Mouse (Mus musculus) T-helper 2 cell (primary cell): ENCODE data around the gene Rab43.

Source experiments
- in situ Hi-C: fragments of 300-600 bp; cut with MboI, MseI; formaldehyde crosslinking; loops from one replicate; pipeline ENCODE4 v1.15.1; 2025; ENCODE audit warnings: high pct_unique_total_duplicates

Gene Rab43

GRCm38 (mm10) chr6:87751574-87751973, 60.4 kb downstream of the Rab43 start:
- in situ Hi-C loops: no loop called here

- in situ Hi-C loops: no loop called here
Observed at GRCm38 (mm10) chr6:87750184-87750910, 61.6 kb downstream of the Rab43 start.

- in situ Hi-C loops: no loop called here
Observed at GRCm38 (mm10) chr6:87748531-87748930, 63.4 kb downstream of the Rab43 start.

DNA sequence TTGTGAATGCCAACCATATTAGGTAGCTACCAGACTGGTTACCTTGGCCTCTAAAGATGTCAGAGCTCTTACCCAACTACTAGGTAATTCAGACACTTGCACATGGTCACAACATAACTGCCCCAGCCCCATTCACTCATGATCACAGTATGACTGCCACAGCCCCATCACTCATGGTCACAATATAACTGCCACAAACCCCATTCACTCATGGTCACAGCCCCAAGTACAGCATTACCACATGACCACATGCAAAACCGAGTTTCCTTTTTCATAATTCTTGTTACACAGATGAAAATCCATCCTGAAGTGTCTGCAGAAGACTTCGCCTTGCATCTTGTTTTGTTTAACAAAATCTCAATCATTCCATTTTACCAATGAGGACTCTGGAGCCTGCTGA, 63.9 kb downstream of the Rab43 start:
- in situ Hi-C loops: no loop called here

GRCm38 (mm10) chr6:87746849-87747248, 65.1 kb downstream of the Rab43 start:
- in situ Hi-C loops: no loop called here

DNA sequence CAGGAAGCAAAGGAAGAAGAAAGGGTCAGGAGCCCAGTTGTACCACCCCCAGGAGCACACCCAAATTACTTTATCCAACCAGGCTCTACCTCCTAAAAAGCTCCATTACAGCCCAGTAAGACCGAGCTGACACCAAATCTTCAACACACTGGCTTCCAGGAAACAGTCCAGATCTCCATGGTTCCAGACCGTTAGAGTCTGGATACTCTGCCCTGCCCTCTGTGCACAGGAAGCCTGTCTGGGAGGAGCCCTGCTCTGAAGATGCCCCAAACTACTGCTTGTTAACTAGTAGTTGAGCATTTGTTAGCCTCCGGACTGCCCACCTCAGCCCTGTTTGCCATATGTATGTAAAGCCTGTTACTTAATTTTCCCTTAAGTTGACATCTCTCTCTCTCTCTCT, 65.9 kb downstream of the Rab43 start:
- in situ Hi-C loops: no loop called here

- in situ Hi-C loops: no loop called here
Observed at GRCm38 (mm10) chr6:87745301-87745700, 66.7 kb downstream of the Rab43 start.

- in situ Hi-C loops: no loop called here
Observed at GRCm38 (mm10) chr6:87744632-87745031, 67.3 kb downstream of the Rab43 start.

GRCm38 (mm10) chr6:87743281-87743680, 68.7 kb downstream of the Rab43 start:
- in situ Hi-C loops: no loop called here

GRCm38 (mm10) chr6:87742804-87743203, 69.2 kb downstream of the Rab43 start:
- in situ Hi-C loops: no loop called here

DNA sequence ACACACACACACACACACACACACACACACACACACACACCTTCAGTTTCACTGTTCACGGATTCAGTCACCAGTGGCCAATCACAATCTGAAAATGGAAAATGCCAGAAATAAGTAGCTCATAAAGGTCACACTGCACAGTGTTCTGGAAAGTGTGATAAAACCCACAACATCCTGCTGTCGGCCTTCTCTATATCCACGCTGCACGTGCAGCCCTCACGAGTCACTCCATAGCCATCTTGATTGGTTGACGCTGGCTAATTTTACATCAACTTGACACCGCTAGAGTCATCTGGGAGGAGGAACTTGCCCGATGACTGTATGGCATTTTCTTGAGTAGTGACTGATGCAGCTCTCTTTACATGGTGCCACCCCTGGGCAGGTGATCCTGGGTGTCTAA, 70.0 kb downstream of the Rab43 start:
- in situ Hi-C loops: no loop called here

DNA sequence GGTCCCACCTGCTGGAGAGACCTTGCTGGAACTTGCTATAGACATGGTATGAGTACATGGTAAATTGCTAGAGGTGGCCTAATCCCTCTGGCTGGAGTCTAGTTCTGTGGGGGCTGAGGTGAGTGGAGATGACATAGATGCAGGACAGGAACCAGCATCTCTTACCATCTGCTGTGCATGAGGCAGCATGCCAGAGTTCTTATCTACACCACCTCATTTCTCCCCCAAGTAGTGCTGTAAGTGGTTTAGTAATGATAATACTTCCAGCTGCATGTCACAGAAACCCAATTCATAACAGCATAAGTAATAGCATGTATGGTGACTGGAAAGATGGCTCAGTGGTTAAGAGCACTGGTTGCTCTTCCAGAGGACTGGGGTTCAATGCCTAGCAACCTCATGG, 71.5 kb downstream of the Rab43 start:
- in situ Hi-C loops: no loop called here

GRCm38 (mm10) chr6:87739898-87740297, 72.1 kb downstream of the Rab43 start:
- in situ Hi-C loops: no loop called here
